Mouse (Mus musculus): Measurements from ENCODE around the gene Ankrd39. TPM values are rescaled to one million over a fixed set of nuclear protein-coding genes. Genes with fewer than 3 reads are reported as not detected.

Gene Ankrd39
- polyA plus RNA-seq, 1 experiment from 2014 or later = 11.5 TPM

GRCm38 (mm10) chr1:36496719-36497118 is 50.5 kb downstream of the Ankrd39 start:
- ATAC-seq = no peak
- no peak for TF ChIP-seq CTCF (IDR thresholded peaks at IDR 0.05)
- POLR2A ChIA-PET = interaction anchor here (0.7 kb wide), 1 partner anchor 35 kb away, joined by 3 read pairs; no protein-coding TSS in a partner anchor
- CTCF ChIA-PET = interaction anchor here (1.0 to 1.8 kb wide), 7 partner anchors 14 to 178 kb away, joined by 3 to 5 read pairs (median 3); no protein-coding TSS in a partner anchor
- no peak for DNase-seq (ENCODE audit: low read depth, low spot score)
- H3K27me3 ChIP-seq = no peaks in the 10 kb centered on the region
- in situ Hi-C loops (cut with MboI; ENCODE audit: low pct_unique_long_range_greater_than_20kb) = no loop called here

- ATAC-seq = no peak
- no peak for DNase-seq (ENCODE audit: low read depth, low spot score)
- POLR2A ChIA-PET = no interaction called here
- CTCF ChIA-PET = interaction anchor here (0.8 to 3.1 kb wide), 7 partner anchors 8 to 169 kb away, joined by 3 to 17 read pairs (median 4); no protein-coding TSS in a partner anchor
- no peaks in the 10 kb centered on the region for H3K27me3 ChIP-seq
- in situ Hi-C loops (cut with MboI; ENCODE audit: low pct_unique_long_range_greater_than_20kb) = no loop called here
- TF ChIP-seq CTCF (IDR thresholded peaks at IDR 0.05) = no peak
These were observed 53.9 kb downstream of the Ankrd39 start for GRCm38 (mm10) chr1:36493299-36493698.

GRCm38 (mm10) chr1:36492416-36493139 is 54.7 kb downstream of the Ankrd39 start:
- CTCF ChIA-PET = interaction anchor here (0.7 to 3.1 kb wide), 10 partner anchors 9 to 169 kb away, joined by 3 to 17 read pairs (median 4); no protein-coding TSS in a partner anchor
- in situ Hi-C loops (cut with MboI; ENCODE audit: low pct_unique_long_range_greater_than_20kb) = no loop called here
- no peak for DNase-seq (ENCODE audit: low read depth, low spot score)

GRCm38 (mm10) chr1:36489661-36490060 is 57.6 kb downstream of the Ankrd39 start:
- POLR2A ChIA-PET = interaction anchor here (0.7 to 1.1 kb wide), 2 partner anchors 12 to 16 kb away, joined by 5 to 7 read pairs; no protein-coding TSS in a partner anchor
- TF ChIP-seq CTCF (IDR thresholded peaks at IDR 0.05) = no peak
- no peak for DNase-seq (ENCODE audit: low read depth, low spot score)
- in situ Hi-C loops (cut with MboI; ENCODE audit: low pct_unique_long_range_greater_than_20kb) = loop anchor here (5.0 kb wide), 1 partner anchor 177 kb away; no protein-coding TSS in a partner anchor
- H3K27me3 ChIP-seq = no peaks in the 10 kb centered on the region
- CTCF ChIA-PET = no interaction called here
- no peak for ATAC-seq

More at GRCm38 (mm10) chr1:36492416-36493139, 54.7 kb downstream of the Ankrd39 start:
- ATAC-seq = peak; percentile 97
- POLR2A ChIA-PET = no interaction called here
- no peak for TF ChIP-seq CTCF (IDR thresholded peaks at IDR 0.05)
- no peaks in the 10 kb centered on the region for H3K27me3 ChIP-seq

Other genes starting within 250 kb of the Ankrd39 start
- gene Arid5a, start 239.7 kb downstream of the Ankrd39 start, polyA plus RNA-seq (2021) = 9.2 TPM
- 61.5 TPM for gene Kansl3, start 178.3 kb downstream of the Ankrd39 start, polyA plus RNA-seq (2021)
- gene Fer1l5, start 175.2 kb downstream of the Ankrd39 start, polyA plus RNA-seq (2021) = 3.8 TPM
- gene Lman2l, start 102.2 kb downstream of the Ankrd39 start, polyA plus RNA-seq (2021) = 34.6 TPM
- 5.7 TPM for gene Cnnm4, start 75.8 kb downstream of the Ankrd39 start, polyA plus RNA-seq (2021)
- gene Cnnm3, start 35.6 kb downstream of the Ankrd39 start, polyA plus RNA-seq (2021) = 19.2 TPM
- 8.2 TPM for gene Ankrd23, start 10.6 kb downstream of the Ankrd39 start, polyA plus RNA-seq (2021)
- gene Gm42417, start 8.0 kb downstream of the Ankrd39 start, polyA plus RNA-seq (2021) = 0.68 TPM
- gene Sema4c, start 10.9 kb upstream of the Ankrd39 start, polyA plus RNA-seq (2021) = 20.4 TPM
- not detected for gene Fam178b, start 135.7 kb upstream of the Ankrd39 start, polyA plus RNA-seq (2021)
- 483 TPM for gene Cox5b, start 144.0 kb upstream of the Ankrd39 start, polyA plus RNA-seq (2021)
- 0.23 TPM for gene 4933424G06Rik, start 162.7 kb upstream of the Ankrd39 start, polyA plus RNA-seq (2021)
- gene Actr1b, start 167.0 kb upstream of the Ankrd39 start, polyA plus RNA-seq (2021) = 170 TPM
- 0.13 TPM for gene Zap70, start 214.4 kb upstream of the Ankrd39 start, polyA plus RNA-seq (2021)

Data from Patski (cell line).